Comparison of ENCODE assay signal across 17 mouse cellular contexts in the genomic region with DNA sequence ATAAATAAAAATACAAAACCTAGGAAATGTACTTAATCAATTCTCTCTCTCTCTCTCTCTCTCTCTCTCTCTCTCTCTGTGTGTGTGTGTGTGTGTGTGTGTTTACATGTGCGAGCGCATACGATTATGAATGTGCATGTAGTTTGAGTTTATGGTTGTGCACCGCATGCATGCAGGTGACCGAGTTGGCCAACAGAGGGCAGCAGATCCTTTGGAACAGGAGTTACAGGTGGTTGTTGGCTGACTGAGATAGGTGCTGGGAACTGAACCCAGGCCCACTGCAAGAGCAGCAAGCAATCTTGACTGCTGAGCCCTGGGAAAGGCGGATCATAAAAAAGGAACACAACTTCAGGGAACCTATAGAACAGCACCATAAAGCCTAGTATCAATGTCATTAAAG. TPM values are rescaled to one million over a fixed set of nuclear protein-coding genes. Genes with fewer than 3 reads are reported as not detected.
A peak's percentile ranks its signal among the peaks of the same experiment; 100 is the strongest.
DNase-seq lines count a peak whose midpoint lies in the region; TF ChIP-seq lines count a peak whose summit lies in the region.
"Had no signal": no experiment of that assay in that cellular context is flagged by ENCODE, and none has a peak within 500 bp of the region (broad histone marks: within the 10 kb centered on the region; RNA-seq: fewer than 3 reads in every experiment).

No protein-coding gene starts in this region.

- H3K27me3 ChIP-seq in testis, adult 2 months (ENCODE audit: control insufficient read depth, insufficient read depth, low read length), result no peaks in the 10 kb centered on the region
- no peaks in the 10 kb centered on the region for H3K27me3 ChIP-seq in limb, embryonic 10.5 days (ENCODE audit: low read depth, poor library complexity, severe bottlenecking)
- H3K27me3 ChIP-seq: hindbrain, embryonic 13.5 days; intestine, embryonic 15.5 days; liver, embryonic 15.5 days; midbrain, embryonic 15.5 days had no signal

- no peak overlapping the region for H3K27ac ChIP-seq in gastrocnemius, adult 2 months
- H3K27ac ChIP-seq in left cerebral cortex, adult 2 months, result no peak overlapping the region
- H3K27ac ChIP-seq in testis, adult 2 months (ENCODE audit: control insufficient read depth, insufficient read depth, low read depth, low read length), result no peak overlapping the region
- H3K27ac ChIP-seq in limb, embryonic 10.5 days, result no peak overlapping the region
- H3K27ac ChIP-seq: hindbrain, embryonic 13.5 days; intestine, embryonic 15.5 days; liver, embryonic 15.5 days; midbrain, embryonic 15.5 days had no signal

- intact Hi-C loops in gastrocnemius, adult 2 months (cut with DNase I), result no loop called here
- intact Hi-C loops in left cerebral cortex, adult 2 months (cut with DNase I), result loop anchor here (10.0 kb wide), 1 partner anchor 496 kb away; no protein-coding TSS in a partner anchor

- H3K4me3 ChIP-seq in gastrocnemius, adult 2 months, result no peak overlapping the region
- no peak overlapping the region for H3K4me3 ChIP-seq in left cerebral cortex, adult 2 months
- H3K4me3 ChIP-seq in testis, adult 2 months (ENCODE audit: control insufficient read depth, low read depth, low read length), result no peak overlapping the region
- H3K4me3 ChIP-seq in limb, embryonic 10.5 days, result no peak overlapping the region
- H3K4me3 ChIP-seq: hindbrain, embryonic 13.5 days; intestine, embryonic 15.5 days; liver, embryonic 15.5 days; midbrain, embryonic 15.5 days had no signal

- TF ChIP-seq CTCF in gastrocnemius, adult 2 months (IDR thresholded peaks at IDR 0.05), result peak; percentile 15; the same call in 1 of the 2 replicates
- TF ChIP-seq CTCF in left cerebral cortex, adult 2 months (IDR thresholded peaks at IDR 0.05), result peak; percentile 8
- TF ChIP-seq CTCF in testis, adult 2 months (IDR thresholded peaks at IDR 0.05; ENCODE audit: control insufficient read depth, insufficient read depth, insufficient replicate concordance, low read depth, low read length), result peak; percentile 74; the same call in 1 of the 2 replicates

- no peak for TF ChIP-seq POLR2A in testis, adult 2 months (IDR thresholded peaks at IDR 0.05; ENCODE audit: control insufficient read depth, low read depth, low read length)

- no peaks in the 10 kb centered on the region for H3K4me1 ChIP-seq in testis, adult 2 months (ENCODE audit: control insufficient read depth, insufficient read depth, low read length)
- no peaks in the 10 kb centered on the region for H3K4me1 ChIP-seq in limb, embryonic 10.5 days
- H3K4me1 ChIP-seq: hindbrain, embryonic 13.5 days; intestine, embryonic 15.5 days; liver, embryonic 15.5 days; midbrain, embryonic 15.5 days had no signal

- no peak for DNase-seq in gastrocnemius, adult 2 months
- DNase-seq in gastrocnemius, postnatal 10 days, result no peak
- DNase-seq in left cerebral cortex, adult 2 months (ENCODE audit: extremely low spot score in 1 of 2, low spot score in 2 of 2), result no peak
- no peak for DNase-seq in left cerebral cortex, adult 18-20 months (ENCODE audit: low spot score in 2 of 2)
- DNase-seq in testis, postnatal 14 days (ENCODE audit: low spot score), result no peak
- no peak for DNase-seq in limb, embryonic 10.5 days (ENCODE audit: low spot score)
- DNase-seq in ovary, adult 18-20 months (ENCODE audit: low spot score), result no peak
- DNase-seq: adrenal gland, adult 8-10 months; cerebellum, adult 11-12 months; cerebellum, postnatal 25 days; kidney, postnatal 10 days; thymus, adult 2 months had no signal

- no peaks in the 10 kb centered on the region; the same call in 1 of the 2 replicates for H3K9me3 ChIP-seq in limb, embryonic 10.5 days (replicated peaks)
- H3K9me3 ChIP-seq: hindbrain, embryonic 13.5 days; intestine, embryonic 15.5 days; liver, embryonic 15.5 days; midbrain, embryonic 15.5 days had no signal

- H3K36me3 ChIP-seq in testis, adult 2 months (ENCODE audit: control insufficient read depth, insufficient read depth, low read length), result no peaks in the 10 kb centered on the region
- no peaks in the 10 kb centered on the region for H3K36me3 ChIP-seq in limb, embryonic 10.5 days
- H3K36me3 ChIP-seq: hindbrain, embryonic 13.5 days; intestine, embryonic 15.5 days; liver, embryonic 15.5 days; midbrain, embryonic 15.5 days had no signal

- 97% methylated on average over 6 of the region's 6 CpGs for WGBS in limb, embryonic 10.5 days

RNA-seq across cellular contexts. Expression of a gene that starts 44.5 kb away (rescaled TPM):
- total RNA-seq in gastrocnemius, adult 2 months (2021), result 100 to 1,000 TPM; 191 to 246 TPM
- total RNA-seq in gastrocnemius, postnatal 10 days (2021), result 100 to 1,000 TPM; 150 to 158 TPM
- 10 to 100 TPM; 68.5 to 69.7 TPM for total RNA-seq in left cerebral cortex, adult 2 months (2021)
- total RNA-seq in left cerebral cortex, adult 18-20 months (2021), result 10 to 100 TPM; 76.5 to 80.3 TPM
- 74.9 and 80.9 TPM in 2 replicates for polyA plus RNA-seq in testis, adult 2 months (2012; rRNA removed)
- 40.4 and 46.7 TPM in 2 replicates for polyA plus RNA-seq in limb, embryonic 10.5 days (2016; fragmentation: Nextera tagmentation; extraction: Ambion mirVana)

Comparison
In these comparisons a context has a peak if more than half of its experiments do, and no peak if none do; other contexts are left out.
1. CTCF ChIP-seq: peak in every context shown above with its lines; median percentile 74 in testis, adult 2 months; 15 in gastrocnemius, adult 2 months; 8 in left cerebral cortex, adult 2 months.